Mouse (Mus musculus): ENCODE data around the gene Wnt9b.

Gene Wnt9b

DNA sequence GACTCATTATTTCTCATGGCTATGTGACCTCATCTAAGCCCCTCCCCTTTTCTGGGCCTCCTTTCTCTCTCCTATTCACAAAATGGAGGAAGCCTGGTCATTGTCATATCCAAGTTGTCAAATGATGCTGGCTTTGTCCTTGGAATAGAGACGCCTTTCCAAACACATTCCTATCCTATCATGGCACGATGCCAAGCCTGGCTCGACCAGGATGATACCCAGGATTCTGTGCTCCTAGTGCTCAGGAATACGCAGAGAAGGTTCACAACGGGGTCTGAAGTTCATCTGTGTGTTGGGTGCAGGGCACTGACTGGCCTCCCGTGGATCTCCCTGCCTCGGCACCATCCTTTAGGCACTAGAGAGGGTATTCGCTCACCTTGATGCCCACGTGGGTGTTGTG, 18.0 kb downstream of the Wnt9b start:
- DNase-seq (ENCODE audit: low spot score), result no peak

DNA sequence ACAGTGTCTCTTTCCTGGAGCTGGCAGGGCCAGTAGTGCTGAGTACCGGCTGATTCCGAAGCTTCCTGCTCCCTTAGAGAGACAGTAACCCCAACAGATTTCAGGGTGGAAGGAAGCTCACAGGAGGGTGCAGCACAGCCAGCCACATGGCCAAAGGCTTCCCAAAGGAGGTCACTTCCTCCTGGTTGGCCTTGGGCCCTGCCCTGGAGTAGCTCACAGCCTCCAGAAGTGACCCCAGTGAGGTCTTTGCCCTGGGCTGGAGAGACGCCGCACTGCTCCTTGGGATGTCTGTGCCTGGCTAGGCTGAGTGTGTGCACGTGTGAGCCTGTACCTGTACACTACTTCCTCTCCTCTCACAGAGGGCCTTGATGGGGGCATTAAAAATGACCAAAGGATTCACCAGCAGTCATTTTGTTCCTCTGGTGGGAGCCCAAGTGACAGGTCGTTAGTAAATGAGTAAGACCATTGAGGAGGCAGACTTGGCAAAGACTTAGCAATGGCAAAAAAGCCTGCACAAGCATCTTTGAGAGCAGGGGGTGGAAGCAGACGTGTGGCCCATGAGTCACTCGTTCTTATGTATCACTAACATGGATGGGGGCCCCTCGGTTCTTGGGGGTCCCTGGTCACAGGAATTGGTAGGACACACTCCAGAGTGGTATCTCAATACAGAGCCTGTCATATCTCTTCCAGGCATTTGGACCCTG, 20.2 kb downstream of the Wnt9b start:
- no peak for DNase-seq (ENCODE audit: low spot score)

DNA sequence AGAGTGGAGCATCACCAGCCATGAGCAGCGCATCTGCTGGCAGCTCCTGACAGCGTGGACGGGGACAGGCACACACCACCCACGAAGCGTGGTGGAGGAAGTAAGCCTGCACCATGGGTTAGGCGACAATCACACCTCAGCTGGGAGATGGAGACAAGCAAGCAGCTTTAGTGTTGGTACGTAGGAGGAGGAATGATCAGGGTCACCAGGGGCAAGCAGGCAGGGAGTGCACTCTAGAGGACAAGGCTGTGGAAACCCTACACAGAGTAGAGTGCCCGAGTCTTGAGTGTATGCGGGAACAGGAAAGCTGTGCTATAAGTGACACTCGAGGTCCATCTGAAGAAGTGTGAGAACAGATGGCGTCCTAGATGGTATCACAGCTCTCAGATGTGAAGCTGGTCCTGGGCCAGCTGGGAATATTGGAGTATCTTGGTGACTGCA, 25.3 kb downstream of the Wnt9b start:
- DNase-seq (ENCODE audit: low spot score), result no peak

DNA sequence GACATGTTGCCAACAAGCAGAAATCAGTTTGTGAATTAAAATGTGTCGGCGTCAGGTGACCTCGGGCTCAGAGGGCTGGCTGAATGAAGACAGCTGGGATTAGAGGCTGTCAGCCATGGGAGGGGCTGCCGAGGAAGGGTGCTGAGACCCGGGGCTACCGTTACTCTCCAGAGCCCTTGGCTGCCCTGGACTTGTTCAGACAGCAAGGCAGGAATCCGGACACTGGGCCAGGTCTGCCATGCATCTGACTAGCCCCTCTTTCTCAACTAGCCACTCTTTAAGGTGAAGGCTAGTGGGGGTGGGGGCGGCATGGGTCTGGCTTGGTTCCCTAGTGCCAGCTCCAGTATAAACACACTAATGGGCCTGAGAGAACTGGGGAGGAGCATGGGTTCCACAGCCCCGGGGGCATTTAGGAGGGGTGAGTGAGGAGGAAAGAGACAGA, 27.6 kb downstream of the Wnt9b start:
- peak; percentile 45 for DNase-seq (ENCODE audit: low spot score)

DNA sequence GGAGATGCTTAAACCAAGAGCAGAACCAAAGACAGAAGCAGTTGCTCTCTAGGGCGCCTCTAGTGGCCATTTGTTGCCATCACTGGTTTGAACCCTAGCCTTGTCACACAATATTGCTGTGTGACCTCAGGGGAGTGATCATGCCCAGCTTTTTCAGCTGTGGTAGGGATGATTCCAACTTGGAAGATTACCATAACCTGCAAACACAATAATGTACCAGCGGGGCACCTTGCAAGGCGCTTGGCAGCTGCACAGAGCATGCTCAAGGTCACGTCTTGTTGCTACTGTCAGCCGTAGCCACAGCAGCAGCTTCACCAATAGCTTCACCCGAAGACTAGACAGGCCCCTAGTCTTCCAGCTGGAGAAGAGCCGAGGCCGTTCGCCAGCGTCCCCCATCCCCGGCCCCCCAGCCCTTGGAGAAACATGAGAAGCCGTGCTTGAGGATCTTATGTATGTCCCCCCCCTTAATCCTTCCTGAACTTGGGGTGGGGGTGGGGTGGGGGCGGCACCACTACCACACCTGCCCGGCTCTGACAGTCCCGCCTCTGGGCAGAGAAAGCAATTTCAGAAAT, 28.1 kb downstream of the Wnt9b start:
- DNase-seq (ENCODE audit: low spot score), result peak; percentile 42

DNA sequence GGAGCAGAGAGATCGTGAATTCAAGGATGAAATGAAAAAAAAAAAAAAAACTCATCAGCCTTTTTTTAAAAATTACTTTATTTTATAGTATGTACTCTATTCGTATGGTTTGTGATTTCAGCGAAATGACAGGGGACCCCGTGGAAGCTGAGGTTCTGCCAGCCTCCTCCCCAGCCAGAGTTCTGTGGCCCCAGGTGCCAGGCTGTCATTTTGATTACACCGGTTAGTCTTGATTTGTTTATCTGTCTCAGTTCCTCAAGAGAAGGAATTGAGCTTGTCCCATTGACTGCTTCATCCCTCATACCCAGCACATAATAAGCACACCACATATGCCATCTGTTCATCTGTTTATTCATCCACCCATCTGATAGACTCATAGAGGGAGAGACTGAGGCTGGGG, 30.2 kb downstream of the Wnt9b start:
- no peak for DNase-seq (ENCODE audit: low spot score)

DNA sequence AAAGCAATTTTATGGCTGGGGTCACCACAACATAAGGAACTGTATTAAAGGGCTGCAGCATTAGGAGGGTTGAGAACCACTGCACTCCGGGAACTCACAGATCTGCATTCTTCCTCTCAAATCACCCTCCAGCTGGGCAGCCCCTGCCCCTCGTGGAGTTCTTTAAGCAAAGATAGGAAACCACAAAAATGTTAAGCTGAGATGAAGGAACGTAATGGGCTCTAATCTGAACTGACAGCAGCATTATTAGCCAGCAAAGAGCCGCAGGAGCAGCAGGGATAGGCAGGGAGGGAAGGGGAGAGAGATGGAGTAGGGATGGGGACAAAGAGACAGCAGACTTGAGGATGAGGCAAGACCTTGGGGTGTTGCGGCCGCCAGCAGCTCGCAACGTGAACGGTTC, 32.6 kb downstream of the Wnt9b start:
- no peak for DNase-seq (ENCODE audit: low spot score)

DNA sequence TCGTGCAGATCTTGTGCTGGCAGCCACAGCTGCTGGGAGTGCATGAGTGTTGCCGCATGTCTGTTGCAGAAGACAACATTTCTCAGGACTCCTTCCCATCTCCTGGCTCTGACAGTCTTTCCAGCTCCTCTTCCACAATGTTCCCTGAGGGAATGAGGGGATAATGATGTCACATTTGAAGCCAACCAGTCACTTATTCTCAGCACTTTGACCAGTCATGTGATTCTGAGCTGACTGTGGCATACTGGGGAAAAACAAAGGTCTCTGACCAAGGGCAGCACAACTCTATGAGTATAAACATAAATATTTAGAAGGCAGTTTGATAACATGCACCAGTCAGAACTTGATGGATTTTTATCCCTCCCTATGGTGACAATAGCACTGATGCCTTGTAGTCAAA, 35.5 kb downstream of the Wnt9b start:
- no peak for DNase-seq (ENCODE audit: low spot score)

DNA sequence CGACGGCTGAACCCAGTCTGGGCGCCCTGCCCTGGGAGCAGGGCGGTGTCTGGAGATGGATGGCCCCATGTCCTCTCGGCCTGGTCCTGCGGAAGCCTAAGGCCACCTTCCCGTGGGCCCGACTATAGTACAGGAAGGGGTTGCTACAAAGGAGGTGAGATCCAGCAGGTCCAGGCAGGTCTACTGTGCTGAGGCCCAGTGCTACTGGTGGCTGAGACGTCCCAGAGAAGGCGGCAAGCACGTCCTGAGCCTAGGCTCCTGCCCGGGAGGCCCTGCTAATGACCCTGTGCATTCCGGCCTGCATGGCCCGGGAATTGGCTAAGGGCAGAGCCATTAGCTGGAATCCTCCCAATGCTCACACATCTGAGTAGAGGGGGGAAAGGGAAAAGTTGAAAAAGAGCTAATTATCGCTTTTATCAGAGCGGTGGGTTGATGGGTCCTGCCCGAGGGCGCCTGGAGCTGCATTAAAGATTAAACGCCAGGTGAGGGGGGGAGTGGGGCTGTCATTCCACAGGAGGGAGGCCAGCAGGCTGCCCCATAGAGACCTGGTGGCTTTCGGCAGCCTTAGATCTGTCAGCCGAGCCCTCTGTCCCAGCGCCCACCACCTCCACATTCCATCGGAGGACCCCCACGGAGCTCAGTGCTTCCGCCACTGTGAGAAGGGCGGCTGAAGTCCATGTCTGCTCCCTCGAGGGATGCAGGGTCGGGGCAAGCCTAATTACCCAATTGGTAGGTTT, 37.6 kb downstream of the Wnt9b start:
- peak; percentile 47 for DNase-seq (ENCODE audit: low spot score)

DNA sequence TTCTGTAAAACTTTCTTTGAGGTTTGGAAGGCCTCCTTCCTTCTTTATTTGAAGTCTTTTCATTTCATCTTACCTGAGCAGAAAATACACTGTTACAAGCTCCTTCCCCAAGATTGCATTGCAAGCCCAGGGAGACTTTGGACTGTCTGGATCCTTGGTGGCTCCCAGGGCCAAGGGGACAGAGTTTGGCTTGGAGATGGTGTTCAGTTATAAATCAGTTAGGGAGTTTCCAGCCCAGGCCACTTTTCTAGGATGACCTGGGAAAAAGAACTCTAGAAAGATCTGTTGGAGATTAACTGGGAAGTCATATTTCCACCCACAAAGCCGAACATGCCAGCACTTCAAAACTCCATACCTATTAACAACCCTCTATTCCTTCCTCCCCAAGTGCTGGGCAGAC, 39.6 kb downstream of the Wnt9b start:
- no peak for DNase-seq (ENCODE audit: low spot score)

DNA sequence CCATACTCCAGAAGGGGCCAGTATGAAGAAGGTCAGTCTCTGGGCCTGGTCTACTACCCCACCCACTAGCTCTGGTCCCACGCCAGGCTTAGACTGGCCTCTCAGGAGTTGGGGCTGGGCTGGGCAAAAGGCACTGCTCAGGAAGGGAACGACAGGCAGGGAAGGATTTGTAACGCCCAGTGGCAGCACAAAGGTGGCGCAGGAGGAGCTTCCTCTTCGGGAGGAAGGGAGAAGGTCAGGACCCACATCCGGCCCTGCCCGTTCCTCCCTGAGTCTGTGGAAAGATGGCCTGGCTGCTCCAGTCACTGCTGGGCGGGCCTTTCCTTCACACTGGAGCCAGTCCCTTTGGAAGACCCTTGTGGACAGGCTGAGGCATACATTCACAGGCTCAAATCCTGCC, 42.6 kb downstream of the Wnt9b start:
- DNase-seq (ENCODE audit: low spot score), result peak; percentile 28

DNA sequence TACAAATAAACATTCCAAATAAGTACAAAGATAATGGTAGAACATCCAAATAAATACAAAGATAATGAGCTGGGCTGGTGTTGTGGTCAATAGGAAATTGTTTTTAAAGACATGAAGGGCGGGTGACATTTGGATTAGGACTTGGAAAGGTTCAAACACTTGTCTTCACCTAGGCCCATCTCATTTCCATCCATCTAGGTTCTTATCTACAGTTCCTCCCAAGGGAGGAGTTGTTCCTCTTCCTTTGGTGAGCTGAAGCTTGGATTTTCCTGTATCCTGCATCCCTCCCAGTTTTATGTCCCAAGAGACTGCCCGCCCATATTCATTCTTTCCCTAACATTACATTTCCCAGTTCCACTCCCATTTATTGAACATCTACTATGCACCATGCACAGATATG, 51.4 kb downstream of the Wnt9b start:
- DNase-seq (ENCODE audit: low spot score), result peak; percentile 5

DNA sequence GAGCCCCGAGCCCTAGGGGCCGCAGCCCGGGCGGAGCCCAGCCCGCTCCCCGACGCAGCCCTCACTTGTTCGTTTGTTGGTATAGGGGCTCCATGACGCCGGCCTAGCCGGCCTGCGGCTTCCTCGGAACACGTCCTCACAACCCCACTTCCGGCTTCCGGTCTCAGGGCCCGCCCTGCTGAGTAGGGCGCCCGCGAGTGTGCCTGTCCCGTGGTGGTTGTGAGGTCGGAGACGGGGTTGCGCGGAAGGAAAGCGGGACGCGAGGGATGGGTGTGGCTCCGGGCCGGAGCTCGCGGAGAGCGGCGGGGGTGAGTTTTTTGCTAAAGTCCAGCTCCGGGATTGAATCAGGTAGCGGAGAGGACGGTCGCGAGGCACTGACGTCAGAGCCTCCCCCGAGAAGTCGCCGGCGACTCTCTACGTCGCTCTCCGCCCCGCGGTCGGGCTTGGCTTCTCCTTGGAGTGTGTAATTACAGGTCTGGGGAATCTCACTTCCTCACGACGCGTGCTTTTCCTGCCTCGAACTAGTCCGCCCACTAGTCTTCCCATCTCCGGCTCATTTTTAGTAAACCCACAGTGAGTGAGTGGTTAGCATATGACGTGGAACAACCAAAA, 52.0 kb downstream of the Wnt9b start, which contains the start of gene Gosr2:
Gosr2 (minus strand) TSS at position 334 of the 612 bp plus-strand sequence.
- DNase-seq (ENCODE audit: low spot score), result peak; percentile 95

DNA sequence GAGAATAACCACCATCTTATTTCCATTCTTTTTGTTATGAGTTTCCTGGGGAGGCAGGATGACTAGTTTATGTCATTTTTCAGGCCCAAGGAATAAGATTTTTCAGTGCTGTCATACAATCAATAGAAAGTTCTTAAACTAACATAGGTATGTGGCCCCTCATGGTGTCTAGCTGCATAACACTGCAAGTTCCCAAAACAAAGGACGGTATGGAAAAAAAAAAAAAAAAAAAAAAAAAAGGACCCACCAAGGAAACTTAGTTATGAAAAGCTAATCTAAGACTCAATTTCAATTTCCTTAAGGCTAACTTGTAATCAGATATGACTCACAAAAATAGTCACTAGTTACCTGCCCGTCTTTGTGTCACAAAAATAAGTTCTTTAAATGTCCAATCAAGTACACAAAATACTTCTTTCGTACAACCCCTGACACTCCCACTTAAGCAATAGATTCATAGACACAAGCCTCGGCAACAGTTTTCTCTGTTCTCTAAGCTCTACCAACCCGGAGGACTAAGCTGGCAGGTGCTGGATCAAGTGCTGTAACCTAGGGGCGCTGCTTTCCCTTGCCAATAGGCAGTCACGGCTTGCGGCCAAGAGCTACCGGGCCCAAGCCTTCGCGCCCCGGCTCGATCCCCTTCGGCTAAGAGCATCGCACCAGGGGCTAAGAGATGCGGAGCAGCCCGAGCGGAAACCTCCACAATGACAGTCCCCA, 52.6 kb downstream of the Wnt9b start:
- peak; percentile 68 for DNase-seq (ENCODE audit: low spot score)

DNA sequence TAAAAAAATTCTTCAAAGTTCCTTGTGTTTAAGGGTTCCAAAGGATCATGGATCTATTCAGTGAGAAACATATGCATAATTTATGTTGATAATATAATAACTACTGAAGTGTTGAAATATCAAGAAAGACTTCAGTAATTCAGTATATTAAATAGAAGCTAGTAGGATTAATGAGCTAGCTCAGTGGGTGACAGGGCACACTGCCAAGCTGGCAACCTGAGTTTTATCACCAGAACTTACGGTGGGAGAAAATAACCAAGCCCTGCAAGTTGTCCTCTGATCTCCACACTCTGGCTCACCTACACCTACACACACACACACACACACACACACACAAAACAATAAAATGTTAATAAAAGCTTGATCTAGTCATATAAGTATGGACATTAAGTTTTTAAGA, 56.4 kb downstream of the Wnt9b start:
- no peak for DNase-seq (ENCODE audit: low spot score)

DNA sequence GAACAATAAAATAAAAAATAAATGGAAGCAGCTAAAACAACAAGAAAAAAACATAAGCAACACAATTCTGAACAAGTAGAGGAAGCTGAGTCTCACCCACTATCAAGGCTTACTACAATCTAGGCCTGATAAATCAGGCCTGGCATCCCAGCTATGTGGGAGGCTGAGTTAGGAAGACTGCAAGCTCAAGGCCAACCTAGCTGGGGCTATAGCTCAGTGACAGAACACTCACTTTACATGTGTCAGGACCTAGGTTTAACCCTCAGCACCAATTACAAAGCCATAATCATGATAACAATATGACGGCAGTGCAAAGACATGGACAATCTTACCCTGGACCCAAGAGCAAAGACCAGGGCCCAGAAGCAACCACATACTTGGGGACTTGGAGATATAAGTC, 58.6 kb downstream of the Wnt9b start:
- DNase-seq (ENCODE audit: low spot score), result no peak

DNA sequence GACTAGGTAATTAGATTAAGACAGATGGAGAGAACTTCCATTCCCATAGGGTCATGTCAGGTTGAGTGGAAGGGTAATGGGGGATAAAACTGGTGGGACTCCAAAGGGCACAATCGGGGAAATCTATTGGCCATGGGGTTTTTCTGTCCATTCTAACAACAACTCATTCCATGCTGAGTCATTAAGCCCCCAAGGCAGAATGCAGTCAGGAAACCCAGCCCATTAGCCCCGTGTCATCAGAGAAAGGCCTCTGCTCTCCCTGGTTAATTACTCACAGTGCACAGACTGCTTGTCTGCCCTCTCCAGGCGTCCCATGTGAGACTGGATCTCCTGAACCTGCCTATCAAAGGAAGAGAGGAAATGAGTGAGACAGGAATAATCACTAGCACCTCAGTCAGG, 60.6 kb downstream of the Wnt9b start:
- peak; percentile 13 for DNase-seq (ENCODE audit: low spot score)

DNA sequence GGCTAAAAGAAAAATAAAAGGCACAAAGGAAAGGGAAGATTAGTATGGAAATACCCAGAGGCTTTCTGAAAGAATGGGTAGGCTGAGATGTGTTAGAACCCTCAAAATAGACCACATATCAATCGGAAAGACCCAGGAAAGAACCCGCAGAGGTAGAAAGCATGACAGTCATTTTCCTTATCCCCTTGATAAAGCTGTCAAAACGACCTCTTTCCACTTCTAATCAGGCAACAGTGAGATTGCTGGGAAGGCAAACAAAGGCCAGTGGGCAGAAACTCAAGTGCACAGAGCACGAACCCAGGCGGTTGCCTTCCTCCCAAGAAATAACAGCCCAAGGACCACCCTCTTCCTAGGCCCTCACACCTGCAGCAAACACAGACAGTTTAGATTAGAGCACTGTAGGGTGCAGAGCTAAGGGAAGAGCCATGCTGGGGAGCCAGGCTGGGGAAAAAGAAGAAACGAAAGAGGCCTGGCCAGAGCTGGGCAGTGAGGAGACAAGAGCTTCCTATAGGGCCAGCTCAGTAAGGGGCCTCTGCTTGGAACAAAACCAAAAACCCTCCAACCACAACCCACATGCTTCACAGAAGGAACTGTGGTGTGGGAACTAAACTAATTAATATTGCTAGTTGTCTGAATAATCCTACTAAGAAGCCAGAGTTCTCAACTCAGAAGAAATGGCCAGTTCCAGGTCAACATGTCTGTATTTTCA, 61.2 kb downstream of the Wnt9b start:
- DNase-seq (ENCODE audit: low spot score), result no peak

DNA sequence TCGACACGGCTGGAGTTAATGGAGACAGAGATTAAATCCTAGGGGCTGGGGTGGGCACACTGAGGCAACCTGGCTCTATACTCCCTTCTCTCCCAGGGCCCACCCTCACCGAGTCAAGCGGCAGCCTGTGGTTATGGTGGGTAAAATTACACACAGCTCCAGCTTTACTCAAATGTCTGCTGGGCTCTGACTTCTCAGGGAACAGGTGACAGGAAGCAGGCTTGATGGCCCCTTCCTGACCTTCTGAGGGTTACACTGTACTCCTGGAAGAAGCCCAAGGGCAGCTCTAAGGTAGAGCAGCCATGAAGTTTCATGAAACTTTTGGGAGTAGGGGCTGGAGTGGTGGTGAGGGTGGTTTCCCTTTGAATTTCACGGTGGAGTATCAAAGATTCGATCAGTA, 62.9 kb downstream of the Wnt9b start:
- DNase-seq (ENCODE audit: low spot score), result no peak

DNA sequence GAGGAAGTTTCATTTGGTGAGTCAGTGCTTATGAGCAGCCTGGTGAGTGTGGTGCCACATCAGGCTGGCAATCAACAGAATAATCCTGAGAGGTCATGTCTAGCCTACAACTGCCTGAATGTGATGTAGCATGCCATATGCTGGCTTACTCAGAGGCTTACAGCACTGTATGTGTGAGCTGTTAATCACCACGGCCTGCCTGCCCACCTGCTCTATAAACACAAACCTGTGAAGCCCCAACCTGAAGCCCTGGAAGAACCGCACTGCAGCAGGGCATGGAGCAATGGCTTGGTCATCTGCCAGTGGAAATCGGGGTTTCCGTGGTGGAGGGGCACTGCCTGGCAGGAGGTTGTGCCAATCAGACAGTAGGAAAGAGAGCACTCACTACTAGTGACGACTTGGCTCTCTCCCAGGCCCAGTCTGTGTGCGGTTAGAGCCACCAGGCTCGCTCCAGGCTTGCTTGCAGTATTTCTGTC, 64.3 kb downstream of the Wnt9b start:
- DNase-seq (ENCODE audit: low spot score), result no peak

DNA sequence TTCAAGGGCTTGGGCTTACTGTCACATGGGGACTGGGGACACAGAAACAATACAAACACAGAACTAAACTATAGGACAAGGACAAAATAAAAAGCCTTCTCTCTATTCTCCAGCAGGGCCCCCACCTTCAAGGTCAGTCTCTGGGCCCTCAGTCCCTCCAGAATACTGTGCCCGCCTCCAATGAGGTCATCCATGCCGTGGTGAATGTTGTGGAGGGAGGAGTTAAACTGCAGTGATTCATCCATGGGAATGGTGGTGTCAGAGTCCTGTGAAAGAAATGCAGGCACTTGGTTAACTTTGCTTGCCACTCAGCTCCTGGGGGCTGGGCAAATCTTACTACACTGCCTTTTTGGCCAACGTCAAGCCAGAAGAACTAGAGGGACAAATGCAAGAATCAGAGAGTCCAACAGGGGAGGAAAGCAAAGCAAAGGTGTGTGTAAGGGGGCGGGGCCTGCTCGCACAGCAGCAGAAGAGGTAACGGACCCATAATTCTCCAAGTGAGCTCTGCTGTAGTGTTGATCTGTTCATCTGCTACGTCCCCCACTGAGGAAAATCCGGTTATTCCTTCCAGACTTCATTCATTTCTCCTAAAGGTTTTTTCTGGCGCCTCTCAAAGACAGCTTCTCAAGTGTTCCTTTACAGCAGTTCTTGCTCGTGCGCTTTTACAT, 65.8 kb downstream of the Wnt9b start:
- no peak for DNase-seq (ENCODE audit: low spot score)

Data from embryo, embryonic 10 days (tissue).